Mouse (Mus musculus) brain, adult 2 months (tissue): Measurements from ENCODE around the gene Coro6.
A peak's percentile ranks its signal among the peaks of the same experiment; 100 is the strongest.

Source experiments
- DNase-seq: peaks from one replicate; pipeline ENCODE4 v3.0.0; 2011; ENCODE audit warnings: low read depth, low spot score

The Coro6 gene

GRCm38 (mm10) chr11:77464684-77465083 lies 2.5 kb downstream of the Coro6 start:
- DNase-seq: peak; percentile 59

- DNase-seq: no peak
Observed at GRCm38 (mm10) chr11:77465111-77465510, 2.9 kb downstream of the Coro6 start.

- DNase-seq: no peak
Observed at GRCm38 (mm10) chr11:77466544-77466943, 4.3 kb downstream of the Coro6 start.

GRCm38 (mm10) chr11:77467157-77467556 lies 4.9 kb downstream of the Coro6 start:
- DNase-seq: peak; percentile 75

GRCm38 (mm10) chr11:77467784-77468183 lies 5.6 kb downstream of the Coro6 start:
- peak; percentile 90 for DNase-seq

- no peak for DNase-seq
Observed at GRCm38 (mm10) chr11:77468397-77468796, 6.2 kb downstream of the Coro6 start.

GRCm38 (mm10) chr11:77471407-77471806 lies 9.2 kb downstream of the Coro6 start:
- DNase-seq: no peak

- no peak for DNase-seq
Observed at GRCm38 (mm10) chr11:77472775-77473174, 10.6 kb downstream of the Coro6 start.

- DNase-seq: no peak
Observed at GRCm38 (mm10) chr11:77476216-77476615, 14.0 kb downstream of the Coro6 start.

GRCm38 (mm10) chr11:77476895-77477294 lies 14.7 kb downstream of the Coro6 start:
- no peak for DNase-seq

GRCm38 (mm10) chr11:77483043-77483442 lies 20.8 kb downstream of the Coro6 start:
- DNase-seq: no peak

GRCm38 (mm10) chr11:77483510-77484255 lies 21.5 kb downstream of the Coro6 start:
- DNase-seq: no peak

- no peak for DNase-seq
Observed at GRCm38 (mm10) chr11:77485229-77485628, 23.0 kb downstream of the Coro6 start.

GRCm38 (mm10) chr11:77486798-77487197 lies 24.6 kb downstream of the Coro6 start:
- DNase-seq: peak; percentile 77

- DNase-seq: no peak
Observed at GRCm38 (mm10) chr11:77488771-77489581, 26.8 kb downstream of the Coro6 start.

GRCm38 (mm10) chr11:77489591-77490235 lies 27.5 kb downstream of the Coro6 start, which contains the start of gene Ankrd13b:
TSS of gene Ankrd13b (minus strand) at chr11:77489678.
- peak; percentile 94 for DNase-seq

- peak; percentile 78 for DNase-seq
Observed at GRCm38 (mm10) chr11:77490451-77490850, 28.2 kb downstream of the Coro6 start.

GRCm38 (mm10) chr11:77491123-77491501 lies 28.9 kb downstream of the Coro6 start:
- peak; percentile 95 for DNase-seq

- peak; percentile 92 for DNase-seq
Observed at GRCm38 (mm10) chr11:77491502-77492291, 29.5 kb downstream of the Coro6 start.

- peak; percentile 82 for DNase-seq
Observed at GRCm38 (mm10) chr11:77492311-77492871, 30.2 kb downstream of the Coro6 start.

GRCm38 (mm10) chr11:77492911-77493332 lies 30.7 kb downstream of the Coro6 start:
- DNase-seq: peak; percentile 98
